Mouse (Mus musculus) CH12.LX (cell line): ENCODE data around the gene Gucy2d.

Experiments
- BHLHE40 ChIP-seq: IDR thresholded peaks from 2 replicates; pipeline ENCODE4 v1.6.1; 2011; ENCODE audit warnings: mild to moderate bottlenecking, low read depth, low read length, improper control_type of control experiment
- EP300 ChIP-seq: IDR thresholded peaks from 2 replicates; pipeline ENCODE4 v1.6.1; 2011; ENCODE audit warnings: low read length, improper control_type of control experiment
- JUN ChIP-seq: IDR thresholded peaks from 2 replicates; pipeline ENCODE4 v1.6.1; 2011; ENCODE audit warnings: low read depth, mild to moderate bottlenecking, low read length, improper control_type of control experiment, moderate library complexity; ENCODE audit not compliant: insufficient read depth
- POLR2A ChIP-seq: IDR thresholded peaks from 2 replicates; pipeline ENCODE4 v1.6.1; 2011; ENCODE audit warnings: low read depth, mild to moderate bottlenecking, improper control_type of control experiment, low read length
- ZMIZ1 ChIP-seq: IDR thresholded peaks from 2 replicates; pipeline ENCODE4 v1.6.1; 2012; ENCODE audit warnings: low read depth, mild to moderate bottlenecking, inconsistent platforms, low read length, improper control_type of control experiment

DNA sequence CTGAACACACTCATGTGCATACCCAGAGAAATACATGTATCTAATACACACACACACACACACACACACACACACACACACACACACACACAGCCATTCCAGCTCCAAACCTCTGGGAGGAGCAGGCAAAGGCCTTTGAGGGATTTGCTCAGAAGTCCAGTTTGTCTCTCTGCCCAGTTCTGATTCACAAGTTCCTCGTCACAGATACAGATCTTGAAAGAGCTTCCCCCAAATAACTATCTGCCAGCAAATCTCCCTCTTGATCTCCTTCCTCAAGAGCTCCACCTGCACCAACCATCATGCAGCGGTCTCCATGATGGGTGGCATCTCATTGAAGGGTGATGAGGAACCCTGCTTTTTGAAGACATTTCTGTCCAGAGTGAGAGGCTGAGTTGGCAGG is 49.7 kb upstream of the Gucy2d start:
- TF ChIP-seq JUN (no peak), EP300 (no peak), POLR2A (no peak), ZMIZ1 (no peak), BHLHE40 (no peak)
